Mouse (Mus musculus) olfactory bulb, adult 2 months (tissue): Measurements from ENCODE around the gene Hsp90aa1. TPM values are rescaled to one million over a fixed set of nuclear protein-coding genes. Genes with fewer than 3 reads are reported as not detected.
"Not testable (repeated sequence)": the region's sequence is repeated elsewhere in the genome, so short reads cannot be mapped to it uniquely, and the experiment has no call there.

Experiments
- H3K27ac ChIP-seq: fragments of 200-500 bp; 2 replicates; pipeline ENCODE4 v1.5.1; 2012; ENCODE audit warnings: low read depth, low read length; ENCODE audit not compliant: insufficient read depth
- H3K4me1 ChIP-seq: fragments of 200-500 bp; 2 replicates; pipeline ENCODE4 v1.6.1; 2012; ENCODE audit warnings: low read length; ENCODE audit not compliant: control insufficient read depth, insufficient read depth
- H3K4me3 ChIP-seq: fragments of 200-500 bp; 2 replicates; pipeline ENCODE4 v1.5.1; 2012; ENCODE audit warnings: mild to moderate bottlenecking, low read depth, low read length, moderate library complexity; ENCODE audit not compliant: insufficient read depth
- CTCF ChIP-seq: fragments of 200-500 bp; IDR thresholded peaks from 2 replicates; pipeline ENCODE4 v1.5.1; 2012; ENCODE audit warnings: low read depth, mild to moderate bottlenecking, low read length, moderate library complexity; ENCODE audit not compliant: insufficient read depth
- POLR2A ChIP-seq: fragments of 200-500 bp; IDR thresholded peaks from 2 replicates; pipeline ENCODE4 v1.6.1; 2012; ENCODE audit warnings: mild to moderate bottlenecking, low read depth, low read length, moderate library complexity; ENCODE audit not compliant: insufficient read depth
- WGBS: fragments of 180-500 bp; shearing (Covaris S2); methylation state at CpG from one replicate; pipeline ENCODE4 v1.1.7; 2018; 5-methylcytosine and 5-hydroxymethylcytosine counted together
- polyA plus RNA-seq: library from polyadenylated mRNA; stranded (reverse); fragments of >200 nt; gene quantifications from 2 replicates; pipeline ENCODE4 v1.2.4, GENCODE M21; 2012; ENCODE audit warnings: low replicate concordance; ENCODE audit not compliant: missing spikeins, insufficient read depth, insufficient read length

Gene Hsp90aa1
- polyA plus RNA-seq, 1 experiment, result 553 TPM

GRCm38 (mm10) chr12:110703008-110703471, 512 bp upstream of the Hsp90aa1 start:
- WGBS, result 33% methylated on average over 8 of the region's 8 CpGs
- peak; percentile 83 for TF ChIP-seq CTCF
- no peak for TF ChIP-seq POLR2A
- H3K4me3 ChIP-seq, result no peak overlapping the region
- H3K4me1 ChIP-seq, result peaks cover 13% of the 10 kb centered on the region
- no peak overlapping the region for H3K27ac ChIP-seq

GRCm38 (mm10) chr12:110701363-110701762, 1.2 kb downstream of the Hsp90aa1 start:
- 25% methylated on average over 3 of the region's 3 CpGs for WGBS
- not testable (repeated sequence) for H3K4me3 ChIP-seq

GRCm38 (mm10) chr12:110700730-110701129, 1.8 kb downstream of the Hsp90aa1 start:
- no peak overlapping the region for H3K4me3 ChIP-seq

More at GRCm38 (mm10) chr12:110701363-110701762, 1.2 kb downstream of the Hsp90aa1 start:
- H3K27ac ChIP-seq, H3K4me1 ChIP-seq: not testable (repeated sequence)

GRCm38 (mm10) chr12:110699171-110699547, 3.4 kb downstream of the Hsp90aa1 start:
- peaks cover 2% of the 10 kb centered on the region; the same call in 1 of the 2 replicates for H3K4me1 ChIP-seq
- 60% methylated on average over 2 of the region's 2 CpGs for WGBS
- no peak overlapping the region for H3K4me3 ChIP-seq

More at GRCm38 (mm10) chr12:110700730-110701129, 1.8 kb downstream of the Hsp90aa1 start:
- WGBS, result 73% methylated on average over 2 of the region's 2 CpGs
- TF ChIP-seq CTCF (no peak), POLR2A (no peak)
- H3K27ac ChIP-seq, result no peak overlapping the region
- peaks cover 2% of the 10 kb centered on the region; the same call in 1 of the 2 replicates for H3K4me1 ChIP-seq

GRCm38 (mm10) chr12:110698523-110699170, 3.9 kb downstream of the Hsp90aa1 start:
- Histone ChIP-seq H3K4me1 (peaks cover 2% of the 10 kb centered on the region; the same call in 1 of the 2 replicates), H3K4me3 (no peak overlapping the region), H3K27ac (no peak overlapping the region)
- 75% methylated on average over 15 of the region's 15 CpGs for WGBS
- TF ChIP-seq CTCF (no peak), POLR2A (no peak)

More at GRCm38 (mm10) chr12:110699171-110699547, 3.4 kb downstream of the Hsp90aa1 start:
- no peak for TF ChIP-seq CTCF
- no peak for TF ChIP-seq POLR2A
- H3K27ac ChIP-seq, result no peak overlapping the region

GRCm38 (mm10) chr12:110698080-110698479, 4.4 kb downstream of the Hsp90aa1 start:
- TF ChIP-seq POLR2A (no peak), CTCF (no peak)

GRCm38 (mm10) chr12:110697457-110697856, 5.1 kb downstream of the Hsp90aa1 start:
- Histone ChIP-seq H3K4me3 (no peak overlapping the region), H3K4me1 (no peaks in the 10 kb centered on the region; the same call in 1 of the 2 replicates), H3K27ac (no peak overlapping the region)
- TF ChIP-seq POLR2A (no peak), CTCF (no peak)
- 71% methylated on average over 5 of the region's 5 CpGs for WGBS

More at GRCm38 (mm10) chr12:110698080-110698479, 4.4 kb downstream of the Hsp90aa1 start:
- H3K4me3 ChIP-seq, result no peak overlapping the region
- H3K27ac ChIP-seq, result no peak overlapping the region
- peaks cover under 1% of the 10 kb centered on the region; the same call in 1 of the 2 replicates for H3K4me1 ChIP-seq
- WGBS, result 92% methylated on average over 1 of the region's 1 CpGs

- Histone ChIP-seq H3K27ac (peak overlapping the region; percentile 27; the same call in 1 of the 2 replicates), H3K4me3 (peak overlapping the region; percentile 95), H3K4me1 (no peaks in the 10 kb centered on the region; the same call in 1 of the 2 replicates)
- 33% methylated on average over 9 of the region's 9 CpGs for WGBS
- no peak for TF ChIP-seq POLR2A
- TF ChIP-seq CTCF, result no peak
Observed at GRCm38 (mm10) chr12:110696975-110697400, 5.5 kb downstream of the Hsp90aa1 start.

GRCm38 (mm10) chr12:110696173-110696974, 6.2 kb downstream of the Hsp90aa1 start:
- peak overlapping the region; percentile 89 for H3K27ac ChIP-seq
- no peaks in the 10 kb centered on the region; the same call in 1 of the 2 replicates for H3K4me1 ChIP-seq
- peak overlapping the region; percentile 95 for H3K4me3 ChIP-seq
- WGBS, result under 1% methylated on average over 89 of the region's 89 CpGs
- TF ChIP-seq CTCF (no peak), POLR2A (peak; percentile 99)
